Mouse (Mus musculus) mature B cell (primary cell): ENCODE results near the gene Myh14.

Experiments used
- in situ Hi-C: fragments of 300-500 bp; cut with MboI; formaldehyde crosslinking; loops from 2 replicates; pipeline ENCODE4 v1.14.3; 2019

Gene Myh14

GRCm38 (mm10) chr7:44581637-44582036 is 89.0 kb downstream of the Myh14 start:
- in situ Hi-C loops = no loop called here

- in situ Hi-C loops = no loop called here
These were observed 94.3 kb downstream of the Myh14 start for GRCm38 (mm10) chr7:44576333-44576844.

GRCm38 (mm10) chr7:44572956-44573484 is 97.6 kb downstream of the Myh14 start:
- in situ Hi-C loops = no loop called here

DNA sequence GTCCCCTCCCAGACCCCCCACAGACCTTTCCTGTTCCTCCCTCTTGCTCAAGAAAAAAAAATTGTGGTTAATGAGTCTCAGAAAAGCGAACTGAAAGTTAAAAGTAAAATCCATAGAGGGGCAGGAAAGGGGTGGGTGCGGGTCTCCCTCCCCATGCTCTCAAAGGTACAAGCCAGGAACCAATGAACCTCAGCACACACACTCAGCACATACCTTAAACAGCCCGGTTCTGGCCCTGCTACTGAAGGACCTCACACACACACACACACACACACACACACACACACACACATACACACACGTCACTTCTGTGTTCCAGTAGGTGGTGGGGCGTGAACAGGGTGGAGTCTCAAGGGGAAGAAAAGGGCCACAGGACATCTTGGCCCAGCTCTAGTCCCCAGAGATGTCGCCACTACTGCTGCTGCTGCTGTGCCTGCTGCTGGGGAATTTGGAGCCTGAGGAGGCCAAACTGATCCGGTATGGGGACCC is 98.4 kb downstream of the Myh14 start, which contains the start of gene Napsa:
Napsa (plus strand) TSS at position 168 of the 489 bp plus-strand sequence.
- in situ Hi-C loops = no loop called here

DNA sequence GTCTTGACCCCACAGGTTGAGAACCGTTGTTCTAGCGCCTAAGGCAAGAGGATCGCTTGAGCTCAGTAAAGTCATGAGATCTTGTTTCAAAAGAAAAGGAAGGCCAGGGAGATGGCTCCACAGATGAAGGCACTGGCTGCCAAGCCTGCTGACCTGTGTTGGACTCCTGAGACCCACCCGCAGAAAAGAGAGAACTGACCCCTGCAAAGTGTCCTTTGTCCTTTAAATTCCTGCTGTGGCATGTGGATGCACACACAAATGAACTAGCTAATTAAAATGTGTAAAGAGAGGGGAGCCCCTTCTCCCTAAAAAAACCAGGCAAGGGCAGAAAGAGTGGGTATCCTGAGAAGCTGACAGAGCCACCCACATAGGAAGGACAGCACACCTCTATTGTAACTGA is 98.8 kb downstream of the Myh14 start:
- in situ Hi-C loops = no loop called here

DNA sequence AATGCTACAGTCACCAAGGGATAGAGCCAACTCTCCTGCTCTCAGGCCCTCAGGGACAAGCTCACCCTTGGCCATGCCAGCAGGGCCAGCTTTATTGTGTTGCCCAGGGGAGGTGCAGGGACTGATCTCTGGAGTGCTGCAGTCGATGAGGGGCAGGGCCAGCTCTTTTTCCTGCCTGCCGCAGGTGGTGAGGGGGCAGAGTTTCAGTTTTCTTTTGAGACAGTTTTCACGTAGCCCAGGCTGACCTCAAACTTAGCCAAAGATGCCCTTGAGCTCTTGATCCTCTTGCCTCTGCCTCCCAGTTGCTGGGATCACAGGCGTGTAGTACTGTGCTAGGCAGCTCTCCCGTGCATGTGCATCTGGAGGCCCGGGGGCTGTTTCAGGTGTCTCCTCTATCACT is 99.7 kb downstream of the Myh14 start:
- in situ Hi-C loops = no loop called here

DNA sequence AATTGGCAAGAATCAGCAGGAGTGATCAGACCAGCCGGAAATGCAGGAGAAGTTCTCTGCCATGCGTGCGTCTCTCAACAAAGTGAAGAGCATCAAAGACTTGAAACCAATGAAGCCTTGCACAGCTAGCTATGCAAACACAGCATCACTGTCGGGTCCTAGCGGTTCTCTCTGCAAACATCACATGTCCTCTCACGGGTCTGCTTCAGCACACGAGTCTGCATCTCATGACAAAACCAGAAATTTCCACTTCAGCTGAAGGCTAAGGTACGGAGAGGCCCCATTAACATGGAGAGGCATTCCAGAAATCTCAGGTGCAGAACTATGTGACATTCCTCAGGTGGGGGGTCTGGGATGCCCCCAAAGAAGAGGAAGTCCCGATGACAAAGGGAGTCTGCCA is 101.8 kb downstream of the Myh14 start:
- in situ Hi-C loops = no loop called here

DNA sequence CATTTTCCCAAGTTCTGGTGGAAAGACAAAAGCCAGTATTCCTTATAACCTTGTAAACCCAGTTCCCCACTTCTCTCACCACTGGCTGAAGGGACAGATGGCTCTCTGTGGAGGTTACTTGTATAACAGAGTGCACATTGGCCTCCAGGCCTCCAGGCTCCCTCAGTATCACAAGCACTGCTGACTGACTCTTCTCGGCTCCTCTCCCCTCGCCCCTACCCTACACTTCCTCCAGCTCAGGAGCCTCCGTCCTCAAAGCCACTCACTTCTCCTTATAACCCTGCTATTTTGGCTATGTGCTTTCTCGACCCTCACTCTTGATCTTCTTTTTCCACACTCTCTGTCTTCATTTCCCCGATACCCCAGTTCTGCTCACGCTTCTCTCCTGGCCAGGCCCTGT is 105.2 kb downstream of the Myh14 start:
- in situ Hi-C loops = no loop called here

GRCm38 (mm10) chr7:44564486-44564885 is 106.2 kb downstream of the Myh14 start:
- in situ Hi-C loops = no loop called here

- in situ Hi-C loops = no loop called here
These were observed 107.4 kb downstream of the Myh14 start for GRCm38 (mm10) chr7:44563284-44563683.

- in situ Hi-C loops = no loop called here
These were observed 109.9 kb downstream of the Myh14 start for GRCm38 (mm10) chr7:44560435-44561400.

- in situ Hi-C loops = no loop called here
These were observed 113.0 kb downstream of the Myh14 start for GRCm38 (mm10) chr7:44557629-44558028.
